ENCODE assay signal across 20 mouse cellular contexts in the genomic region with DNA sequence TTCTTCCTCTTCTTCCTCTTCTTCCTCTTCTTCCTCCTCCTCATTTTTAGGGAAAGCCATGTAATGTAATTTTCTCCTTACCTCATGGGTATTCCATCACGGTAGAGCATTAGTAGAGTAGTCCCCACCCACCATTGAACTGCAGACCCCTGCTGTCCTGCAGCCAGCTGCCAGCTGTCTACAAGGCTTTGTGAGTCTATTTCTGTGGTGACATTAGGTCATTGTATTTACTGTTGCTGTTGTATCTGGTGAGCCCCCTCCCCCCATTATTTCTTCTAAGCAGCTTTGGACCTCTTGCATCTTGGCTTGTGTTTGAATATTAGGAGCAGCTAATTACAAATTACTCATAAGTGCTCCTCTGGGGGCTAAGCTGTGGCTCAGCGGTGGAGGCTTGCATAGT.
DNase-seq lines count a peak whose midpoint lies in the region; ATAC-seq and TF ChIP-seq lines count a peak whose summit lies in the region.
"Had no signal": no experiment of that assay in that cellular context is flagged by ENCODE, and none has a peak within 500 bp of the region (broad histone marks: within the 10 kb centered on the region; RNA-seq: fewer than 3 reads in every experiment).

No protein-coding gene starts in this region.

- H3K4me3 ChIP-seq in hindbrain, embryonic 11.5 days (ENCODE audit: low read depth, low read length) = no peak overlapping the region
- no peak overlapping the region for H3K4me3 ChIP-seq in hindbrain, embryonic 14.5 days (replicated peaks; ENCODE audit: low read length)
- no peak overlapping the region for H3K4me3 ChIP-seq in ES-Bruce4 (ENCODE audit: low read depth, low read length)
- H3K4me3 ChIP-seq: embryonic facial prominence, embryonic 15.5 days; erythroblast, embryonic 14.5 days; forebrain, embryonic 10.5 days; gastrocnemius, adult 2 months; heart, embryonic 13.5 days; hindbrain, embryonic 13.5 days had no signal

- no peaks in the 10 kb centered on the region for H3K4me1 ChIP-seq in hindbrain, embryonic 11.5 days (replicated peaks; ENCODE audit: control insufficient read depth, insufficient read depth, low read length)
- peaks cover 5% of the 10 kb centered on the region; the same call in 1 of the 2 replicates for H3K4me1 ChIP-seq in hindbrain, embryonic 14.5 days (replicated peaks; ENCODE audit: control insufficient read depth, insufficient read depth, low read length)
- no peaks in the 10 kb centered on the region for H3K4me1 ChIP-seq in ES-Bruce4 (ENCODE audit: control insufficient read depth, insufficient read depth, low read length)
- H3K4me1 ChIP-seq: embryonic facial prominence, embryonic 15.5 days; heart, embryonic 13.5 days had no signal

- no peak overlapping the region for H3K9ac ChIP-seq in hindbrain, embryonic 11.5 days (ENCODE audit: low read depth, low read length)
- H3K9ac ChIP-seq in hindbrain, embryonic 14.5 days = no peak overlapping the region
- no peak overlapping the region for H3K9ac ChIP-seq in ES-Bruce4 (ENCODE audit: low read depth, poor library complexity, severe bottlenecking)
- H3K9ac ChIP-seq: embryonic facial prominence, embryonic 15.5 days; heart, embryonic 13.5 days; hindbrain, embryonic 13.5 days had no signal

- no peak for ATAC-seq in hindbrain, embryonic 11.5 days (ENCODE audit: low FRiP score)
- no peak for ATAC-seq in hindbrain, embryonic 14.5 days (ENCODE audit: low FRiP score)
- ATAC-seq: forebrain, embryonic 14.5 days had no signal

- no peak overlapping the region for H3K27ac ChIP-seq in hindbrain, embryonic 11.5 days (ENCODE audit: low read depth, low read length)
- no peak overlapping the region for H3K27ac ChIP-seq in hindbrain, embryonic 14.5 days
- no peak overlapping the region for H3K27ac ChIP-seq in ES-Bruce4 (ENCODE audit: insufficient read depth, low read length)
- H3K27ac ChIP-seq: embryonic facial prominence, embryonic 15.5 days; forebrain, embryonic 10.5 days; gastrocnemius, adult 2 months; heart, embryonic 13.5 days; hindbrain, embryonic 13.5 days had no signal

- no peak for TF ChIP-seq CTCF in ES-Bruce4 (IDR thresholded peaks at IDR 0.05; ENCODE audit: low read depth, low read length)

- H3K4me2 ChIP-seq in hindbrain, embryonic 11.5 days (replicated peaks; ENCODE audit: low read depth, low read length) = no peak overlapping the region
- H3K4me2 ChIP-seq in hindbrain, embryonic 14.5 days (replicated peaks) = no peak overlapping the region
- H3K4me2 ChIP-seq: embryonic facial prominence, embryonic 15.5 days; heart, embryonic 13.5 days; hindbrain, embryonic 13.5 days had no signal

- H3K36me3 ChIP-seq in hindbrain, embryonic 11.5 days (ENCODE audit: control insufficient read depth, insufficient read depth, low read length) = no peaks in the 10 kb centered on the region
- no peaks in the 10 kb centered on the region for H3K36me3 ChIP-seq in hindbrain, embryonic 14.5 days (replicated peaks; ENCODE audit: control insufficient read depth, insufficient read depth)
- no peaks in the 10 kb centered on the region for H3K36me3 ChIP-seq in ES-Bruce4 (ENCODE audit: control insufficient read depth, insufficient read depth, low read length, poor library complexity, severe bottlenecking)
- H3K36me3 ChIP-seq: embryonic facial prominence, embryonic 15.5 days; forebrain, embryonic 10.5 days; heart, embryonic 13.5 days; hindbrain, embryonic 13.5 days had no signal

- no peak for TF ChIP-seq POLR2A in ES-Bruce4 (IDR thresholded peaks at IDR 0.05; ENCODE audit: insufficient read depth, low read length)

- H3K9me3 ChIP-seq in hindbrain, embryonic 11.5 days (ENCODE audit: control insufficient read depth, low read length) = 0 out of 2 replicates have a peak, but pooled peaks cover 3% of the 10 kb centered on the region
- H3K9me3 ChIP-seq in hindbrain, embryonic 14.5 days (ENCODE audit: control insufficient read depth, low read length) = no peaks in the 10 kb centered on the region
- H3K9me3 ChIP-seq in ES-Bruce4 (replicated peaks; ENCODE audit: control insufficient read depth, insufficient read depth, low read length, poor library complexity, severe bottlenecking) = peaks cover 2% of the 10 kb centered on the region; the same call in 1 of the 2 replicates
- H3K9me3 ChIP-seq: hindbrain, embryonic 13.5 days had no signal

- WGBS in hindbrain, embryonic 11.5 days = 39% methylated on average over 2 of the region's 2 CpGs
- WGBS in hindbrain, embryonic 14.5 days = 21% methylated on average over 2 of the region's 2 CpGs

- peak; percentile 26 for DNase-seq in hindbrain, embryonic 11.5 days (ENCODE audit: low spot score)
- DNase-seq in hindbrain, embryonic 14.5 days (ENCODE audit: low spot score) = no peak
- peak; percentile 48 for DNase-seq in ZHBTc4 (ENCODE audit: low read depth, low spot score)
- DNase-seq in retina, postnatal 1 day = peak; percentile 62
- DNase-seq in urinary bladder, adult 2 months (ENCODE audit: low spot score) = no peak
- no peak for DNase-seq in adrenal gland, postnatal 14 days
- DNase-seq: adrenal gland, postnatal 10 days; cerebellum, adult 8-10 months; cerebellum, postnatal 14 days; embryo, embryonic 11 days; gastrocnemius, adult 2 months; gastrocnemius, postnatal 25 days; heart, postnatal 4 days had no signal

- H3K27me3 ChIP-seq in hindbrain, embryonic 11.5 days (ENCODE audit: control insufficient read depth, insufficient read depth, low read length) = no peaks in the 10 kb centered on the region
- H3K27me3 ChIP-seq in hindbrain, embryonic 14.5 days (ENCODE audit: control insufficient read depth, insufficient read depth, low read length) = peaks cover under 1% of the 10 kb centered on the region; the same call in 1 of the 2 replicates
- H3K27me3 ChIP-seq in ES-Bruce4 (ENCODE audit: control insufficient read depth, insufficient read depth, low read length, poor library complexity, severe bottlenecking) = no peaks in the 10 kb centered on the region; the same call in 1 of the 2 replicates
- H3K27me3 ChIP-seq: heart, embryonic 13.5 days had no signal

- peak; percentile 64 for TF ChIP-seq EP300 in ES-Bruce4 (IDR thresholded peaks at IDR 0.05; ENCODE audit: insufficient read depth, low read depth, low read length)

Comparison
In these comparisons a context has a peak if more than half of its experiments do, and no peak if none do; other contexts are left out.
1. DNase-seq: peak in hindbrain, embryonic 11.5 days (single experiment), ZHBTc4 (single experiment) and retina, postnatal 1 day (single experiment); none in hindbrain, embryonic 14.5 days (single experiment), urinary bladder, adult 2 months (single experiment) and adrenal gland, postnatal 14 days (single experiment).